Mouse (Mus musculus): Measurements from ENCODE around the gene Acat1. TPM values are rescaled to one million over a fixed set of nuclear protein-coding genes. Genes with fewer than 3 reads are reported as not detected.

Gene Acat1
- 10 to 100 TPM; 81.6 to 87.3 TPM for total RNA-seq (2021)
- long read RNA-seq, experiment 1, transcript Acat1-201 (12 exons, 3,405 nt), result major isoform, 183 of 198 reads
- long read RNA-seq, experiment 1, partial matches to known transcripts, result 7 of 198 reads
- long read RNA-seq, experiment 1, other reads (novel, unspliced or antisense), result 8 of 198 reads
- long read RNA-seq, experiment 2, transcript Acat1-201 (12 exons, 3,405 nt), result major isoform, 144 of 156 reads
- long read RNA-seq, experiment 2, partial matches to known transcripts, result 7 of 156 reads
- long read RNA-seq, experiment 2, other reads (novel, unspliced or antisense), result 4 of 156 reads

GRCm38 (mm10) chr9:53609968-53610781, at the start of gene Acat1:
Acat1 (minus strand) TSS chr9:53610382.
- intact Hi-C loops (cut with DNase I), result no loop called here
- peak; percentile 94 for DNase-seq (ENCODE audit: low spot score in 2 of 2)

DNA sequence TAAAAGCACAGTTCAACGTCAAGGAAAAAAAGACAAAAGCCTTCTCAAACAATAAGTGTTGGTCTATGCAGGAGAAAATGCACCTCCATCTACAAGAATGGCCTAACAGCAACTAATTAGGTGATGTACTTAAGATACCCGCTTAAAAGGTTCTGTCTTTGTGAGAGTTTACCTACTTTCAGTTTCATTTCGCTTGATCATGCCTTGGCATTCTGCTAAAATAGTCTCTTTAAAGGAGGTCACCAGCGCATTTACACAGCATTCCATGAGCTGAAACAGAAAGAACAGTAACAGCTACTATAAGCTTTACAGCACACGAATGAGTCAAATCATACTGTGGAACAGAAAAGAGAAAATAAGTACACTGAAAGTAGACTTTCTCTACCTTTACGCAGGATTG, 24.6 kb upstream of the Acat1 start:
- intact Hi-C loops (cut with DNase I), result loop anchor here (5.0 kb wide), 1 partner anchor 82 kb away; no protein-coding TSS in a partner anchor
- no peak for DNase-seq (ENCODE audit: low spot score in 2 of 2)

- intact Hi-C loops (cut with DNase I), result no loop called here
- no peak for DNase-seq (ENCODE audit: low spot score in 2 of 2)
Observed at GRCm38 (mm10) chr9:53615246-53615645, 5.1 kb upstream of the Acat1 start.

GRCm38 (mm10) chr9:53614286-53614685, 4.1 kb upstream of the Acat1 start:
- no peak for DNase-seq (ENCODE audit: low spot score in 2 of 2)
- intact Hi-C loops (cut with DNase I), result no loop called here

DNA sequence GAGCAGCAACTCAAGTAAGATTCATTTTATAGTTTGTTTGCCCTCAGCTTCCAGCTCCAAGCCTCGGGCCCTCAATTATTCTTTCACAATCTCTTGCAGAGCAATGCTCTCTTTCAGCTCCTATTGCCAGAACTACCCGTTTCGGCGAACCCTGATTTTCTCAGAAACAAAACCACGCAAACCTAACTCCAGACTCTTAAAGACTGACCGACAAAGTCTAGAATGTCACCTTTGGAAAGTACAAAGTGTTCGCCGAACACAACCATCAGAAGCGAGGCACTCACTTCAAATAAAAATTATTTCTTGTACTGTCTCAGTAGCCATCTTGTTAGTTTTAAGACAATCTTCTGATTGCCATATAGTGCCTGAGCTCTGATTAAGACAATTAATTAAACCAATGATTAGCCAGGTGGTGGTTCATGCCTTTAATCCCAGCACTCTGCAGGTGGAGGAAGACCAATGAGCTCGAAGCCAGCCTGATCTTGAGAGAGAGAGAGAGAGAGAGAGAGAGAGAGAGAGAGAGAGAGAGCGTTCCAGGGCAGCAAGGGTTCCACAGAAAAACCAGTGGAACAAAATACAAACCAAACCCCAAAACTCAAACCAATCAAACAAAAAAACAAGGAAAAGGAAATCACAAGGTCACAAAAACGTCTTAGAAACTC, 745 bp downstream of the Acat1 start:
- intact Hi-C loops (cut with DNase I), result no loop called here
- DNase-seq (ENCODE audit: low spot score in 2 of 2), result no peak

DNA sequence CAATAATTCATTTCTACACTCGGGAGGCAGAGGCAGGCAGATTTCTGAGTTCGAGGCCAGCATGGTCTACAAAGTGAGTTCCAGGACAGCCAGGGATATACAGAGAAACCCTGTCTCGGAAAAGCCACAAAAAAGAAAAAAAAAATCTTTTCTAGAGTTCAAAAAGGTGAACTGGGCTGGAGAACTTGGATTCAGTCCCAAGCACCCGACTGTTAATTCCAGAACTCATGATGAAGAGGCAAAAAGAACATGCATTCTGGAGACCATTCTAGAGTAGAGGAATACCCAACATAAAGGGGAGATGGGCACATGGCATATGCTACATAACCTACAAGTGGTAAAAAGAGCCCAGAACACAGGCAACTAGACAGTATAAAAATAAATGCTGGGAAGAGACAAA, 2.4 kb downstream of the Acat1 start:
- no peak for DNase-seq (ENCODE audit: low spot score in 2 of 2)
- intact Hi-C loops (cut with DNase I), result no loop called here

GRCm38 (mm10) chr9:53607192-53607591, 3.0 kb downstream of the Acat1 start:
- DNase-seq (ENCODE audit: low spot score in 2 of 2), result no peak
- intact Hi-C loops (cut with DNase I), result no loop called here

GRCm38 (mm10) chr9:53604954-53605353, 5.2 kb downstream of the Acat1 start:
- intact Hi-C loops (cut with DNase I), result no loop called here
- no peak for DNase-seq (ENCODE audit: low spot score in 2 of 2)

DNA sequence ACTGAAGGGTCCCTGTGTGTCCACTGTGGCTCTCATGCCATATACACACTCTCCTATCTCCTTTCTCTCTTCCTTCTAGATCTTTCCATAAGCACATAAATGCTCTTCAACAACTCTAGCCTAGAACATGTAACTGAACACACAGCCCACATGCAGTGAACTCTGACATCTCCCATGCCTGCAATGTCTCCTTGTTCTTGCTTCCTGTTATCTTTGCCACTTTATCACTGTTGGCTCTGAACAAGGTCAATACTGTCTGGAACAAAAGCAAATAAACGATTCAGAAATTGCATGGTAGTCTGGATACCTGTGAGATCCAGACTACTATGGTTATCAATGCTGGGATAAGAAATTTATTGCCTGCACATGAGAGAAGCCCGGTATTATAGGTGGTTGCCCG, 6.3 kb downstream of the Acat1 start:
- no peak for DNase-seq (ENCODE audit: low spot score in 2 of 2)
- intact Hi-C loops (cut with DNase I), result no loop called here

GRCm38 (mm10) chr9:53603384-53603783, 6.8 kb downstream of the Acat1 start:
- DNase-seq (ENCODE audit: low spot score in 2 of 2), result peak; percentile 14 to 28
- intact Hi-C loops (cut with DNase I), result no loop called here

- DNase-seq (ENCODE audit: low spot score in 2 of 2), result no peak
- intact Hi-C loops (cut with DNase I), result no loop called here
Observed at GRCm38 (mm10) chr9:53601541-53601940, 8.6 kb downstream of the Acat1 start.

DNA sequence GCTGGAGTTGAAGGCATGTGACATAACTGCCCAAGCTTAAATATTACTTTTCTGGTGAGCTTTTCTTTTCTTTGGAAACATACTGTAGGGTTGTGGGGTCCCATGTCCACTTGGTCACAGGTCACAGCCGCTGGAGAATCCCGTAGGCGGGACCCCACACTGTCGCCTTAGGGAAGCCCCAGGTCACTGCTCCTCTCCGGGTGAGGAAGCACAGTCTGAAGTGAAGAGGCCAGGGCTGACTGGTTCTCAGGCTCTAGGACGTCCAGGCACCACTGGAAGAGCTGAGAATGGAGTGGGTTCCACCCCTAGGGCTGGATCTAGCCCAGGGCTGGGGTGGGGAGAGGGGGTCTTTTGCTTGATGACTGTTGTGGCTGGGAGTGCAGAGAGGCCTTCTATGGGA, 11.6 kb downstream of the Acat1 start:
- intact Hi-C loops (cut with DNase I), result no loop called here
- no peak for DNase-seq (ENCODE audit: low spot score in 2 of 2)

DNA sequence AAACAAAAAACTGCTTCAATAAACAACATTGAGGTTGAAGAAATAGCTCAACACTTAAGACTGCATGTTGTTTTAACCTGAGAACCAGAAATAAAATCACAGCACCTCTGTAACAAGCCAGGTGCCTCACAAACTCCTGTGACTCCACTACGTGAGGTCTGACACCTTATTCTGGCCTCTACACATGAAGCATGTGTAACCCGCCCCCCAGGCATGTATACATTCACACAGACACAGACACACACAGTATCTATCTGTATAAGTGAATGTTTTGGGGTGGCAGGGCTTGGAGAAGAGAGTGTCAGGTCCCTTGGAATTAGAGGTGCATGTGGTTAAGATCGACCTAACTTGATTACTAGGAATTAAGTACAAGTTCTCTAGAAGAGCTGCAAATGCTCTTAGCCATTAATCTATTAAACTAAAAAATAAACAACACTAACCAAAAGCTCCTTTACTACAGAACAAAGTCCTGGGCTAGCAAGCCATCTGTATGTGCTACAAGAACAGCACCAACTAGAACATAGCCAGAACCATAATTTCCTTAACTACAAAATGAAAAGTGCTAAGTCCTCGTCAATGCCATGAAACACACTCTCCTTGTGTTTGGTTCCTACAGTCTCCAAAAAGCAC, 13.1 kb downstream of the Acat1 start:
- intact Hi-C loops (cut with DNase I), result no loop called here

GRCm38 (mm10) chr9:53594764-53595163, 15.4 kb downstream of the Acat1 start:
- intact Hi-C loops (cut with DNase I), result no loop called here
- DNase-seq (ENCODE audit: low spot score in 2 of 2), result peak; percentile 73 to 75

More for the DNA sequence above, 13.1 kb downstream of the Acat1 start:
- DNase-seq (ENCODE audit: low spot score in 2 of 2), result no peak

- intact Hi-C loops (cut with DNase I), result no loop called here
- no peak for DNase-seq (ENCODE audit: low spot score in 2 of 2)
Observed at GRCm38 (mm10) chr9:53581870-53582269, 28.3 kb downstream of the Acat1 start.

GRCm38 (mm10) chr9:53575721-53576120, 34.5 kb downstream of the Acat1 start:
- no peak for DNase-seq (ENCODE audit: low spot score in 2 of 2)
- intact Hi-C loops (cut with DNase I), result no loop called here

GRCm38 (mm10) chr9:53572516-53573307, 37.5 kb downstream of the Acat1 start:
- intact Hi-C loops (cut with DNase I), result no loop called here
- DNase-seq (ENCODE audit: low spot score in 2 of 2), result no peak

- intact Hi-C loops (cut with DNase I), result no loop called here
Observed at GRCm38 (mm10) chr9:53570662-53571061, 39.5 kb downstream of the Acat1 start.

DNA sequence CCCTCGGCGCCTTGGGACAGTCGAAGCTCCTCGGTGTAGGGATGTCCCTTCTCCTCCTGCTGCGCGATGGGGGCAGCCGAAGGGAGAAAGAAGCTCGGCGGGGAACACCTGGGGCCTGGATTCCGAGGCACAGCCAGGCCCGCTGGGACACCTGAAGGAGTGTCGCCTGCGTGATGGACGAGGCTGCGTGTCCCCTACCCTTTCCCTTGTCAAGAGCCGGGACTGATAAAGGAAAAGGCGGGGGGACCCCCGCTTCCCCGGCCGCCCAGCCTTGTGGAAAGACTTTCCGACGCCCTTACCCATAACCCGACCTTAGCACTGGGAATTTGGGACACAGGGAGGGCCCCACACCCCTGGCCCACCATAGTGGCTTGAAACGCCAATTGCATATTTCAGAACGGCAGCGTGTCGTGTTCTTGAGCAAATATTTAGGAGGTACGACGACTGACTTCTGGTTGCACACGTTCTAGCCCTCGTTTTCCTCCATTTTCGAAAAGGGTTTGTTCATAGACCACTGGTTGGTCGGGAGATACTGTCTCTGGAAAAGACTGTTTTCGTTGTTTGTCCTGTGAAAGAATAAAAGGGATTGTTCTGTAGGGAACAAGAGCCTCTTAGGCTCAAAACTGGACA, 72.7 kb downstream of the Acat1 start:
- DNase-seq (ENCODE audit: low spot score in 2 of 2), result peak in 1 of 2 experiments; percentile 5
- intact Hi-C loops (cut with DNase I), result no loop called here

More at GRCm38 (mm10) chr9:53570662-53571061, 39.5 kb downstream of the Acat1 start:
- DNase-seq (ENCODE audit: low spot score in 2 of 2), result peak; percentile 19 to 24
